Mouse (Mus musculus): ENCODE measurements around the gene Islr2. TPM values are rescaled to one million over a fixed set of nuclear protein-coding genes. Genes with fewer than 3 reads are reported as not detected.

The Islr2 gene
- total and polyA plus RNA-seq, 3 experiments, result 0.03 to 0.11 TPM; not detected in 1

- Histone ChIP-seq H3K4me3 (ENCODE audit: low read depth, low read length) (peak overlapping the region; percentile 34; the same call in 1 of the 2 replicates), H3K4me1 (ENCODE audit: insufficient read depth, low read depth, low read length) (peaks cover 29% of the 10 kb centered on the region), H3K9me3 (replicated peaks) (no peaks in the 10 kb centered on the region; the same call in 1 of the 2 replicates), H3K27me3 (ENCODE audit: insufficient read depth, low read length) (peaks cover 81% of the 10 kb centered on the region), H3K36me3 (replicated peaks) (no peaks in the 10 kb centered on the region)
- DNase-seq (ENCODE audit: low spot score), result peak; percentile 79
- no peak for TF ChIP-seq POLR2AphosphoS5 (IDR thresholded peaks at IDR 0.05; ENCODE audit: insufficient replicate concordance, low read depth, low read length)
- TF ChIP-seq CTCF (IDR thresholded peaks at IDR 0.05; ENCODE audit: low read depth, low read length), result peak; percentile 64
- ATAC-seq (ENCODE audit: extremely low read depth, insufficient number of reproducible peaks, low FRiP score, poor library complexity, severe bottlenecking), result peak; percentile 34; the same call in 1 of the 2 replicates
These were observed 405 bp upstream of the Islr2 start for GRCm38 (mm10) chr9:58204448-58205000.

- H3K4me3 ChIP-seq (ENCODE audit: low read depth, low read length), result no peak overlapping the region
- H3K36me3 ChIP-seq (replicated peaks), result no peaks in the 10 kb centered on the region
- peaks cover 16% of the 10 kb centered on the region for H3K9me3 ChIP-seq (replicated peaks)
- H3K27me3 ChIP-seq (ENCODE audit: insufficient read depth, low read length), result peaks cover 94% of the 10 kb centered on the region
- DNase-seq (ENCODE audit: low spot score) (no peak), ATAC-seq (ENCODE audit: extremely low read depth, insufficient number of reproducible peaks, low FRiP score, poor library complexity, severe bottlenecking) (no peak)
- TF ChIP-seq GATA1 (IDR thresholded peaks at IDR 0.05; ENCODE audit: borderline replicate concordance, low read length) (no peak), TAL1 (conservative IDR thresholded peaks at IDR 0.05; ENCODE audit: low read depth, low read length) (no peak), CTCF (IDR thresholded peaks at IDR 0.05; ENCODE audit: low read depth, low read length) (no peak), POLR2AphosphoS5 (IDR thresholded peaks at IDR 0.05; ENCODE audit: insufficient replicate concordance, low read depth, low read length) (no peak), GATA2 (IDR thresholded peaks at IDR 0.05; ENCODE audit: borderline replicate concordance, low read depth, low read length) (no peak)
- H3K4me1 ChIP-seq (ENCODE audit: insufficient read depth, low read depth, low read length), result peaks cover 25% of the 10 kb centered on the region
These were observed 1.3 kb downstream of the Islr2 start for GRCm38 (mm10) chr9:58202676-58203453.

GRCm38 (mm10) chr9:58201861-58202549 lies 2.1 kb downstream of the Islr2 start:
- peaks cover 17% of the 10 kb centered on the region for H3K4me1 ChIP-seq (ENCODE audit: insufficient read depth, low read depth, low read length)

GRCm38 (mm10) chr9:58201091-58201842 lies 2.9 kb downstream of the Islr2 start:
- DNase-seq (ENCODE audit: low spot score), result no peak

More at GRCm38 (mm10) chr9:58201861-58202549, 2.1 kb downstream of the Islr2 start:
- no peaks in the 10 kb centered on the region for H3K36me3 ChIP-seq (replicated peaks)
- DNase-seq (ENCODE audit: low spot score) (no peak), ATAC-seq (ENCODE audit: extremely low read depth, insufficient number of reproducible peaks, low FRiP score, poor library complexity, severe bottlenecking) (no peak)
- H3K4me3 ChIP-seq (ENCODE audit: low read depth, low read length), result no peak overlapping the region
- H3K9me3 ChIP-seq (replicated peaks), result peaks cover 22% of the 10 kb centered on the region
- peaks cover 97% of the 10 kb centered on the region for H3K27me3 ChIP-seq (ENCODE audit: insufficient read depth, low read length)
- TF ChIP-seq TAL1 (conservative IDR thresholded peaks at IDR 0.05; ENCODE audit: low read depth, low read length) (no peak), GATA2 (IDR thresholded peaks at IDR 0.05; ENCODE audit: borderline replicate concordance, low read depth, low read length) (no peak), CTCF (IDR thresholded peaks at IDR 0.05; ENCODE audit: low read depth, low read length) (no peak)

GRCm38 (mm10) chr9:58200270-58201090 lies 3.6 kb downstream of the Islr2 start:
- ATAC-seq (ENCODE audit: extremely low read depth, insufficient number of reproducible peaks, low FRiP score, poor library complexity, severe bottlenecking), result no peak
- Histone ChIP-seq H3K4me3 (ENCODE audit: low read depth, low read length) (no peak overlapping the region), H3K27me3 (ENCODE audit: insufficient read depth, low read length) (peaks cover 98% of the 10 kb centered on the region), H3K9me3 (replicated peaks) (peaks cover 22% of the 10 kb centered on the region), H3K4me1 (ENCODE audit: insufficient read depth, low read depth, low read length) (peaks cover 17% of the 10 kb centered on the region), H3K36me3 (replicated peaks) (no peaks in the 10 kb centered on the region)
- no peak for DNase-seq (ENCODE audit: low spot score)
- TF ChIP-seq TAL1 (conservative IDR thresholded peaks at IDR 0.05; ENCODE audit: low read depth, low read length) (no peak), GATA1 (IDR thresholded peaks at IDR 0.05; ENCODE audit: borderline replicate concordance, low read length) (no peak), POLR2AphosphoS5 (IDR thresholded peaks at IDR 0.05; ENCODE audit: insufficient replicate concordance, low read depth, low read length) (no peak)

More at GRCm38 (mm10) chr9:58201091-58201842, 2.9 kb downstream of the Islr2 start:
- H3K36me3 ChIP-seq (replicated peaks), result no peaks in the 10 kb centered on the region
- TF ChIP-seq CTCF (IDR thresholded peaks at IDR 0.05; ENCODE audit: low read depth, low read length) (no peak), GATA2 (IDR thresholded peaks at IDR 0.05; ENCODE audit: borderline replicate concordance, low read depth, low read length) (no peak), GATA1 (IDR thresholded peaks at IDR 0.05; ENCODE audit: borderline replicate concordance, low read length) (no peak), POLR2AphosphoS5 (IDR thresholded peaks at IDR 0.05; ENCODE audit: insufficient replicate concordance, low read depth, low read length) (no peak), TAL1 (conservative IDR thresholded peaks at IDR 0.05; ENCODE audit: low read depth, low read length) (no peak)
- peaks cover 98% of the 10 kb centered on the region for H3K27me3 ChIP-seq (ENCODE audit: insufficient read depth, low read length)
- ATAC-seq (ENCODE audit: extremely low read depth, insufficient number of reproducible peaks, low FRiP score, poor library complexity, severe bottlenecking), result no peak
- no peak overlapping the region for H3K4me3 ChIP-seq (ENCODE audit: low read depth, low read length)
- H3K9me3 ChIP-seq (replicated peaks), result peaks cover 22% of the 10 kb centered on the region
- peaks cover 17% of the 10 kb centered on the region for H3K4me1 ChIP-seq (ENCODE audit: insufficient read depth, low read depth, low read length)

Measured in G1E (cell line).